Mouse (Mus musculus): ENCODE measurements around the gene Ctdsp2.

DNA sequence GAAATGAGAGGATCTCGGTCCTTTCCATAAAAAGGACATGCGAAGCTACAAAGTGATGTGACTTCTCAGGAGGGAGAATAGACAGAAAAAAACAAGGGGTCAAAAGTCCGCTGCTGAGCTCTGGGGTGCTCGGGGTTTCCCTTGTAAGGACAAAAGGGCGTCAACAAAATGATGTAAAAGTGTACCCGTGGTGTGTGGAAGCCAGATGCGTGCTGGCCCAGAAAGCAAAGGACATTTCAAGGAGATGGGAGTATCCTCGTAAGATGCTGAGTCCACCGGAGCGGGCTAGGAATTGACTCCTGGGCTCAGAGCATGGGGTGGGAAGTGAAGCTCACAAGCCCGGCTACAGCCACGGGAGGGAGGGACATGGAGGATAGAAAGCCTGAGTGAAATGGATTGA, 59.1 kb downstream of the Ctdsp2 start:
- TF ChIP-seq CTCF (IDR thresholded peaks at IDR 0.05; ENCODE audit: low read depth) (no peak), EP300 (IDR thresholded peaks at IDR 0.05; ENCODE audit: low read depth) (no peak)
